Mouse (Mus musculus): ENCODE results near the gene Capn3.

The Capn3 gene

DNA sequence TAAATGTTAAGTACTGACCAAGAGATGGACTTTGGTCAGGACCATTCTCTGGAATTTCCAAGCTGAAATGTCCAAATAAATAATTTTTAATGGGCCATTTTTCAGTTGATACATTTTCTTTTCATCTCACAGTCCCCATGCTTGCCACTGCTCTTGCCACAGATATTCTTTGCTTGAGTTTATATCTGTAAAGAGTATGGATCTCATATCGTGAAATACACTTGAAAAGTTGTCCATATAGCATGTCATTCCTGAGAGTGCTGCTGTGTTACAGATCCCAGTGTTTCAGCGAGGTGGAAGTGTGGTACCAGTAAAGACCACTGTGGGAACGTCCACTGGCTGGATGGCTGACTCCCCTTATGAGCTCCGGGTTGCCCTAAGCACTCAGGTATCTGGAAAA lies at the start of gene Capn3:
Gene Capn3, plus strand, starts transcription at position 301 of the 400 bp plus-strand sequence.
- no peak for DNase-seq

DNA sequence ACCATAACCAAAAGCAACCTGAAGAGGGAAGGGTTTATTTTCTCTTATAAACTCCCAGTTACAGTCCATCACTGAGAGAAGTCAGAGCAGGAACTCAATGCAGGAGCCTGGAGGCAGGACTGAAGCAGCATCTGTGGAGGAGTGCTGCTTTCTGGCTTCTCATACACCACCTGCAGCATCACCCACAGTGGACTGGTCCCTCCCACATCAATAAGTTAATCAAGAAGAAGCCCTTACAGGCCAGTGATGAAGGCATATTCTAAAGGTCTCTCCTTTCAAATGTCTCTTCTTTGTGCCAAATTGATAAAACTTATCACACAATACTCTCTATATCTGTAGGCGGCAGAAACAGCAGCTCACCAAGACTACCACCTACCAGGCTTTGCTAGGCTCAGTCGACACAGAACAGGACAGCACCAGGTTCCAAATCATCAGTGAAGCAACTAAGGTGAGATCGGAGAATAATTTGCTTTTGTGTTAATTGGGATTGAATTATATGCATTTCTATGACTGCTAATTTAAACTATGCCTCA lies 44.7 kb upstream of the Capn3 start:
- DNase-seq, result no peak

DNA sequence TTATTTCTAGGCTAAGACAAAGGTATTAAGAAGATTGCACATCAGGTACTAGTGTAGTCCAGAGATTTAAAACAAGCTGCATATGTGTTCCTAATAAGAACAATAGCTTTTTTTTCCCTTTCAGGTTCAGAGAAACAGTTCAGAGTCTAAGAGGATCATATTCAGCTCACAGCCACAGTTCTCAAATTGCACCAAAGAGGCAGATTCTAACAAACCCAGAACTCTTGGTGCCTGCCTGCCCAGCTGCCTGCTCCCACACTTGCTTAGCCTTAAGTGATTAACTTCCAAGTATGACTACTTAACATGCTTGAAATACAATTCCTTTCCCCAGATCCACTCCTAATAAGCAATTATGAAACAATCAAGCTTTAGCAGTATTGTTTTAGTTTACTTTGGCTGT lies 41.7 kb upstream of the Capn3 start:
- peak; percentile 11 for DNase-seq

DNA sequence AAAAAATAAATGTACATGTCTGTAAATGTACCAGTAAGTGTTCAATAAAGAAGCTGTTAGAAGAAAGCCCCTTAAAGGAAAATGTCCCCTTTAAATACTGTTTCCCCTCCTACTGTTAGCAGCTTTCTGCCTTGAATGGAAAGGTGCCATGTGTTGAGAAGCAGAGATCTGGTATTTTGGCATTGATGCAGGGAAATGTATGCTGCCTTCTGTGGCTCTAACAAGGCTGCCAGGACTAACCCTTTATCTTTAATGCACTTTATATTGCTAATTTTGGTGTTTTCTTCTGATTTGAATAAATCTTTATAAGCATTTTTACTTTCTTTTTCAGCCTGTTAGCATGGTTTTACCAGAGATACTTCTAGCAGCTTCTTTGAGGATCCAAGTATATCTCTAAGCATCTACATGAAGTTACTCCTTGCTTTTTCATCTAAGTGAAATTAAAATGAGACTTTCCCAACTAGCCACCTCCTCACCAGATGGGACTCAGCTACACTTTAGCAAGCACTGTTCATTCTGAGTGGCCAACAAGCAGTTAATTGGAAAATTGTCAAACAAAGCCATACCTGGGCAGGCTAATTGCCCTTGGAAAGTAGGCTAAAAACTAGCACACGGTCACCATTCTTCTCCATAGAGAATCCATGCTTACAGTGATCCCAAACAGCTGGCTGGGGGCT lies 40.9 kb upstream of the Capn3 start:
- DNase-seq, result peak; percentile 62

DNA sequence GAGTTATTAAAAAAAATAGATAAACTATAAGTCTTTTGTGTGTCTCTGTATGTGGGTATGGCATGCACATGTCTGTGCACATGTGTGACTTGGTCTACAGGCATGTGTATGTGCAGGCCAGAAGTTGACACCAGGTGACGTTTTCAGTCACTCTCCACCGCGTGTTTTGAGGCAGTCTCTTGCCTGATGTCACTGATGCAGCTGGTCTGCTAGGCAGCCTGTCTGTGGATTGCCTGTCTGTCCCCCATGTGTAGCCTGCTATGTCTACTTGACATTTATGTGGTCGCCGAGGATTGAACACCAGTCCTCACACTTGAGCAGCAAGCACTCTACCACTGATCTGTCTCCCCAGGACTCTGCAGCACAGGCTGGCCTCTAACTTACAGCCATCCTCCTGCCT lies 31.4 kb upstream of the Capn3 start:
- DNase-seq, result no peak

DNA sequence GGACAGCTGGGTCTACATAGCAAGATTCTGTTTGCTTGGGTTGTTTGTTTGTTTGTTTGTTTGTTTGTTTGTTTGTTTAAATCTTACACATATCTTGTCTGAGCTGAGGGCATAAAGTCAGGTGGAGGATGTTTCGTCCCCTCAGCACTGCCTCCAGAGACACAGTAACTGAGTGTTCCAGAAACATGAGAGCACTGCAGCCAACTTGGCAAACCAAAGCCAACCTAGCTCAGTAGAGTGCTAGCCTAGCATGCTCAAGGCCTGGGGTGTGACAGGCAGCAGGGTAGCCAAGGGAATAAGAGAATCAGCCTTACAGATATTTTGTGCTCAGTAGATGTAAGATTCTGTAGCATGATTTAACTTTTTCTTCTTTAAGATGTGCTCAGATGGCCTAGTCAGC lies 11.3 kb upstream of the Capn3 start:
- no peak for DNase-seq

DNA sequence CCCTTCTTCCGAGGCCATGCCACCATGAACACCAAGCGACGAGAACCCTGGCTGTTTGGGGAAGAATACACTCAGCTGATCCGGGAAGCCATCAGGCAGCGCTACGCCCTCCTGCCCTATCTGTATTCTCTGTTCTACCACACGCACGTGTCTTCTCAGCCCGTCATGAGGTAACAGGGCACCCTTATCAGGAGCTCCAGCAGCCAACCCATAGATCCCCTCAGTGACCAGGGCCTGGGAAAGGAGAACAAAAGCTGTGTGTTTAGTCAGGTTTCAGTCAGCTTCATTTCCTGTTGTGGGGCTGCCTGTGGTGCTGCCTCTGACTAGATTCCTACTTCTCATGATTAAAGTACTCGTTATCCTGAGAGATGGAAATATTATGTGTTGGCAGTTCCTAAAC lies 9.4 kb upstream of the Capn3 start:
- peak; percentile 19 for DNase-seq

DNA sequence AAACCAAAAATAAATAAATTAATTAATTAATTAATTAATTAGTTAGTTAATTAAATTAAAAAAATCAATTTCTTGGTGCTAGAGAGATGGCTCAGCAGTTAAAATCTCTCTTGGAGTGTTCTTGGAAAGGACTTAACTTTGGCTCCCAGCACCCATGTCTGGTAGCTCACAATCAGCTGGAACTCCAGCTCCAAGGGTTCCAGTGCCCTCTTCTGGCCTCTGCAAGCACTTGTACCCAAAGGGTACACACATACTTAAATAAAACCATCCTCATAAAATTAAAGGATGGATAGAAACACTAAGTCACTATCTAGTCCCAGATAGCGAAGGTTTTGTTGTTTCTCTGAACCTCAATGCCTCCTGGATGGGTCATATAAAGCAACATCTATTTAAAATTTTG lies 8.5 kb upstream of the Capn3 start:
- no peak for DNase-seq

DNA sequence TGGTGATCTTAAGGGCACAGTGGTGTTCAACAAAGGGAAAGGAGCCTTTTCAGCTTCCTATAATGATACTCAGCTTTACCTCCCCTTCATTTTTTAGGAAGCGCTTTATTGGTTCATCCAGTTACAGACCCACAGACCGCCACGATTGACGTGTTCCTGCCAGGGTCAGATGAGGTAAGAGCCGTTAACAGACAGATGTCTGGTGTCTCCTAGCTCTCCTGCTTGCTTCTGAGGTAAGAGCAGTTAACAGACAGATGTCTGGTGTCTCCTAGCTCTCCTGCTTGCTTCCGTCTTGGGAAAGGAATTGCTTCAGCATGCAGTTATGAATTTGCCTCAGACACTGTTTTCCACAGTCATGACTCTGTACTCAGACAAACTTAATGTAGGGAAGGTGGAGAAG lies 5.1 kb upstream of the Capn3 start:
- no peak for DNase-seq

DNA sequence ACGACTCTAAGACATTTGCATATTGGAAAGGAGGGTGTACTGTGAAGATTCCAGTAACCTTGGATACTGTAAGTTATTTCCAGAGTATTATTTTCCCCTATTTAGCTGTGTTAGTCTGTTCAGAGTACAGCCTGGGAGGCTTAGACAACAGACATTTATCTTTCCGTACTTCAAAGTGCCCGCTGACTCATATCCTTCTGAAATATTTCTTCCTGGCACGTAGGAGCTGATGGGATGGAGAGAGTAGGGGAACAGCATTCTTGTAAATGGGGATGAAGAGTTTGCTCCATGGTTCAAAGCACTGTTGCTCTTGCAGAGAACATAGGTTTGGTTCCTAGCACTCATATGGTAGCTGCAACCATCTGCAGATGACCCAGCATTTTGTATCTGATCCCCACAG lies 3.2 kb upstream of the Capn3 start:
- DNase-seq, result no peak

DNA sequence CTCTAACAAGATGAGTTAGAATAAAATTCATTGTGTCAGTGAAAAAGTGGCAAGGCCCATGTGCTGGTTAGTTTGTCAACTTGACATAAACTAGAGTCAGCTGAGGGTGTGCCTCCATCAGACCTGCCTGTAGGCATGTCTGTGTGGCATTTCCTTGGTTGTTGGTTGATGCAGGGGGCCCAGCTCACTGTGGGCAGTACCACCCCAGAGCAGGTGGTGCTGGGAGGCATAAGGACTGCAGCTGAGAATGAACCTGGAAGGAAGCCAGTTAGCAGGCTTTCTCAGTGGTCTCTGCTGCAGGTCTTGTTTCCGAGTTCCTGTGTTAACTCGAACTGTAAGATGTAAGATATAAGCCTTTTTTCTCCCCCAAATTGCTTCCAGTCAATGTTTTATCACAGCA lies 832 bp upstream of the Capn3 start:
- DNase-seq, result no peak

DNA sequence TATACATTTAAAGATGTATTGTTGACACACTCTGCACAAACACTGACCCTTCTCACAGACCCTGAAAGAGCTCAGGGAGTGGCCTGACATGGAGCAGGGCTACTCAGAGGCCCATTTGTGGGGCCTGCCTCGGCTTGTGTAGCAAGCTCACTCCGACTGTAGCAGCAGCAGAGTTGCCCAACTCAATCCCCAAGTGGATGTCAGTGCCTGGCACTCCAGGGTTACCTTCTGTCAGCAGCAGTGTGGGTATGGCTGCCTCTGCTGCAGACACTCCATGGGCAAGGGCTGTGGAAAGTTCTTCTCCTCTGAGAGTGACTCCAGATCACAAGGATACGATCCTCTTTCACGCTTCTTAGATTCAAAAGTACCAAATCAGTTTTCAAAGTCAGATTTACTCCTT lies 4.4 kb downstream of the Capn3 start:
- DNase-seq, result no peak

DNA sequence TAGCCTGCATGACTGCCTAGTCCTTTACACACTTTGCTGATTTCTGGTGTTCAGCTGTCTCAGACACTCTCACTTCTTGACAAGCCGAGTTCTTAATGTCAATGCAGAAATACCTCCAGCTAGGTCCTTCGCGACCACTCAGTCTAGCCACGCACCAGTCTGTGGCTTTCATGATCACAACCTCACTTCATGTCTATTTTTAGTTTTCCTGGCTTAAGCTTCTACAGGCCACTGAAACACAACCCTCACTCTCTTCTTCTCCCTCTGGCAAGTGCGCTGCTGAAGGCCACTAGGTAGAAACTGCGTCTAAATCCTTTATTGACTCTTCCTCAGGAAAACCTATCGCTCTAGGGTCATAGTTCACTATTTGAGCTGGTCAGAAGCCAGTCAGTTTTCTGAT lies 7.5 kb downstream of the Capn3 start:
- no peak for DNase-seq

DNA sequence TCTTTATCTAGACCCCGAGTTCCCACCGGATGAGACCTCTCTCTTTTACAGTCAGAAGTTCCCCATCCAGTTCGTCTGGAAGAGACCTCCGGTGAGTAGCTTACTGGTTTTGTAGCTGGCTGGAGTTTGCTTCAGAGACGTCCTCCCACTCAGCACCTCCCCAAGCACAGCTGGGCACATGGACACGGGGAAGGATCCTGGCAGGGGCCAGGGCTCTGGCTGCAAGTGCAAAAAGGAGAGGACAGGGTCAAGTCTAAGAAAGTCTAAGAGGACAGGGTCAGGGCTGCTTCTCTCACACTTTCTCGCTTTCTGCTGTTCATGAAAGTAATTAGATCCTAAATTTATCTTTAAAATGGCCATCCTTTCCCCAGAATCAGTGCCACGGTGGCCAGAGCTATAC lies 8.3 kb downstream of the Capn3 start:
- no peak for DNase-seq

DNA sequence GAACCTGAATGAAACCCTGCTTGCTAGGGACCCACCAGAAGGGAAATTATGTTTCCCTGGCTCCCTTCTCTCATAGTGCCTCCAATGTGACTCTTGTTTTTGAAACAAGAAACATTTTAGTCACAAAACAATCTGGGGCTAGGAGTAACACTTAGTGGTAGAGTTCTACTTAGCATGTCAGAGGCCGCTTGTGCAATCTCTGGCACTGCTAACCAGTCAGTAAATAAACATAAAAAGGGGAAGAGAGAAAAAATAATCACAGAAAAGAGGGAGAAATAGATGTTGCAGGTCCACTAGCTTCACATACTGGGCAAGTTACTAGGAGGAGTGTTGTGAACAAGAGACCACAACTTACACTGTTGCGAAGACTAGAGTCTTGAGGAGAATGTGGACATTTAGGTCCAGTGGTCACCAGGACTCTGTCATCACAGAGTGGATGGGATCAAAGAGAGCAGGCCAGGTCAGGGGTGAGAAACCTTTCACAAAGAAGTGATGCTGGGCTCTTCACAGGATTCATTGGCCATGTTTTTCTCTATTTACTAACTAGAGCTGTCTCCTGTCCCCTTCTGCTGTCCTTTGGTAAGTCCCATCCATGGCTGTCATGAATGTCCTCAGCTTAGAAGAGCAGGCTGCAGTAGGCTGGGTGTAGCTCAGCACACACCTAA lies 9.0 kb downstream of the Capn3 start:
- peak; percentile 20 for DNase-seq

DNA sequence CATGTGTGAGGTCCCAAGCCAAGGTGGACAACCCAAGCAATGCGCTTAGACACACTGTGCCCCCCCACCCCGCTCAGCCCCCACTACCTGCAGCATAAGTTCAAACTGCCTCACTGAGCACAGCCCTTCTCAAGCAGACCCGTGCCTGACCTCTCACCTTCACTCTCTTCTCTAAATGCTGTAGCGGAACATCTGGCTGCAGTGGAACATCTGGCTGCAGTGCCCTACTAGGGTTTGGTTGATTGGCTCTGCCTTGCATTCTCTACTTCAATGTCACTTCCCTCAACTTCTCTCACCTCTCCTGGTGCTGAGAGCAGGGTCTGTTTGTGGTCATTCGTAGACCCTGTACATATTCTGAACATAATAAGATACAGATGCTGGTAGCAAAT lies 9.6 kb downstream of the Capn3 start:
- DNase-seq, result no peak

DNA sequence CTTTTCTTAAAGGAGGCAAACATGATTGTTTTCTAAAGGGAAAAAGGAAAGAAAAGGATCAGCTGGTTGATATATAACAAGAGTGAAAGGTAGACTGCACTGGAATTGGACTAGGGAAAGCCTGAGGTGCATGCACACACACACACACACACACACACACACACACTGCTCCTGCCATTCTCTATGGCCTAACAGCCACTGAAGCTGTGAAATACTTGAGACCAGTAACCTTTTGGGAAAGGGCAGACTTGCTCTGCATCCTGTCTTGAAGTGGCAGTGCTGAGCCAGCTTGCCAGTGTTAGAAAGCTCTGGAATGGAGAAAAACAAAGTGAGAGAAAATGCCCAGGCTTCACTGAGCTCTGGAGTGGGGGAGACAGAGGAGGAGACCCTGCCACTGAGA lies 12.2 kb downstream of the Capn3 start:
- DNase-seq, result no peak

DNA sequence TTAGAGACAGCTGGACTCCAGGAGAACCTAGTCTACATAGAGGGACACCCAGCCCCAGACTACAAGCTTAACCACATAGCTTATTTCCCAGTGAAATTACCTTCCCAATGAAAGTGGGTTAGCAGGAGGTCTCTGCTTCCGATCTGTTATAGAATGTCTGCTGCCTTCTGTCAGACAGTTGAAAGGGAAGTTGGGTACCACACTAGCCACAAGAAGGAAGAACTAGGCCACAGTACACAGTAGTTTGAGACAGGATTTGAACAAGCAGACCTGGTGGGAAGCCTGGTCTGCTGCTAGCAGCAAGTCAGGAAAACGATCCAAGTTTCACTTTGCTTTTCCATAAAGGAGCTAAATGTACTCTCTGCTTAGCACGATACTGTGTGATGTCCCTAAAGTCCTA lies 13.4 kb downstream of the Capn3 start:
- peak; percentile 48 for DNase-seq

DNA sequence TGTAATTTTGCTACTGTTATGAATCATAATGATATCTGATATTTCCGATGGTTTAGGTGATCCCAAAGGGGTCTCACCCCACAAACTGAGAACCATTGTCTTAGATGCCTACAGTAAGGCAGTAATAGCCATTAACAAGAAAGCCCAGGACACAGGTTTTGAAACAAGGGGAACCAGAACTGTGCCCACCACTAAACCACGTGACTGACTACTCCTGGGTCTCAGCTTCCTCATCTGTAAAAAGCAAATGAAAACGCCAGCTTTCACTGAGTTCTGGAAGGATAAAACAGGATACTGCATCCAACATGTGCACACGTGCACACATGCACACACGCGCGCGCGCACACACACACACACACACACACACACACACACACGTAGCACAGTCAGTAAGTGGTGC lies 13.9 kb downstream of the Capn3 start:
- peak; percentile 59 for DNase-seq

DNA sequence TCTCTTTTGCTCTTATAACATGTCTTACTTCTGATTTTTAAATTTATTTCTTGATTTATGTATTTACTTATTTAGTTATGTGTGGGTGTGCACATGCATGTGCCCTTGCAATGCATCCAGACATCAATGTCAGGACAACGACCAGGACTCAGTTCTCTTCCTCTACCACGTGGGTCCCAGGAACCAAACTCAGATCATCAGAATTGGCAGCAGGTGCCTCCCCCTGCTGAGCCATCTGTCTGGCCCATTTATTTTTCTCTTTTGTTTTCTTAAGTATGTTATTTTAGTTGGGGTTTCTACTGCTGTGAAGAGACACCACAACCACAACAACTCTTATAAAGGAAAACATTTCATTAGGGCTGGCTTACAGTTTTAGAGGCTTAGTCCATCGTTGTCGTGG lies 15.0 kb downstream of the Capn3 start:
- no peak for DNase-seq

DNA sequence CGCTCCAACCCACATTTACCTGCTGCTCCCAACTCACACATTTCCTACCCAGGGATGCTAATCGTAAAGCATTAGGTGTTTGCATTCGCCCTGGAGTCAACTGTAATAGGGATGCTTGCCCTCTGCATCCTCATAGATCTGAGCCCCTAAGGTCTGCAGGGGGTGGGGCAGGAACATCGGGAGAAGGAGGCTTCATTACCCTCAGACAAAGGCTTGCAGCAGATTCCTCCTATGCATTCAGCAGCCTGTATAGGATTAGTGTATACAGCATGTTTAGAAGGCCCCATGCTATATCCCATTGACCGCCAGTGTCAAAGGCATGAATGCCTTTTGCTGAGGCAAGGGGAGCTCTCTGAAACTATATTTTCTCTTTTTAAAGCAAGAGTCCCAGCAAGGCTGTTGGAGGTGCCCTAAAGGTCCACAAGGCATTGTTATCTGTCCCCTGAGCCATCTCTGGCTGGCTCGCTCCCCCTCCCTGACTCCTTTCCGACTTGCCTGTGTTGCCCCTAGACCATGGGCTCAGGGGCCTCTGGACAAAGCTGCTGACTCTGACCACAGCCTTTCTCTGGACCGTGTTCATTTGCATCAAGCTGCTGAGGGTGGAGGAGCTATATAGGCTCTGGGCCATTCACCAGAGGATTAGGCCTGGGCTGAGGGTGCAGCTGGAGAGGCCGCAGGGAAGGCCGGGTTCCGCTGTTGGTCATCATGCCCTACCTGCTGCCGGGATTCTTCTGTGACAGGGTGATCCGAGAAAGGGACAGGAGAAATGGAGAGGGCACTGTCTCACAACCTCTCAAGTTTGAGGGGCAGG lies 20.7 kb downstream of the Capn3 start:
- no peak for DNase-seq

DNA sequence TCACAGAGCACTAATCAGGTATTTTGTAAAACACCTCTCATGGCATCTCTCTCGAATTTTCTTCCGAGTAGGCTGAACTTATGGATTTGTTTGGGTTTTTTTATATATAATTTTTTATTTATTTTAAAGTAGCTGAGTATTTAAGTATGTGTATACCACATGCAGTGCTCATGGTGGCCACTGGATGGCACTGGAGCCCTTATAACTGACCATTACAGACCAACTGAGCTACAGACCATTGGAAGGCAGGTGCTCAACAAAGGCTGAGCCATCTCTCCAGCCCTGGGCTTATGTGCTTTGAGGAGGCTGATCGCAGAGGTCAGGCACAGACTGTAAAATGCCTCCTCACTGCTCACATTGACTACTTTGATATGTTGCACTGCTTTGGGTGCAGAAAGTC lies 22.8 kb downstream of the Capn3 start:
- DNase-seq, result peak; percentile 68

DNA sequence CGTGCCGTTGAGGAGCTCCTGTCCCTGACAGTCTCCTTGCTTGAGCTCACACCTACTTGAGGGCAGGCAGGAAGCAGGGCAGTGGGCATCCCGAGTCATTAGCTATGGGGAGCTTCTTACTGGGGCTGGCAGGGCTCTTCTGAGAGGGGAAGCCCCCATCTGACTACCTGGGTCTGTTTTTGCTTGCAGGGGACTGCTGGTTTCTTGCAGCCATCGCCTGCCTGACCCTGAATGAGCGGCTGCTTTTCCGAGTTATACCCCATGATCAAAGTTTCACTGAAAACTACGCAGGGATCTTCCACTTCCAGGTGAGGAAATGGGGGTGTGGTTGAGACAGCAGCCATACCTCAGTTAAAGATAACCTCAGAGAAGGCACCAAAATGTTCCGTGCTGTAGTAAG lies 26.1 kb downstream of the Capn3 start:
- DNase-seq, result no peak
